Mouse (Mus musculus) testis, adult 2 months (tissue): ENCODE measurements around the gene Ripply3.

Source experiments
- CTCF ChIP-seq: fragments of 200-500 bp; IDR thresholded peaks from 2 replicates; pipeline ENCODE4 v1.5.1; 2012; ENCODE audit warnings: low read depth, mild to moderate bottlenecking, inconsistent platforms, low read length, moderate library complexity; ENCODE audit not compliant: control insufficient read depth, insufficient read depth, insufficient replicate concordance
- POLR2A ChIP-seq: fragments of 200-500 bp; IDR thresholded peaks from 2 replicates; pipeline ENCODE4 v1.6.1; 2012; ENCODE audit warnings: low read depth, mild to moderate bottlenecking, inconsistent platforms, low read length, moderate library complexity; ENCODE audit not compliant: control insufficient read depth

DNA sequence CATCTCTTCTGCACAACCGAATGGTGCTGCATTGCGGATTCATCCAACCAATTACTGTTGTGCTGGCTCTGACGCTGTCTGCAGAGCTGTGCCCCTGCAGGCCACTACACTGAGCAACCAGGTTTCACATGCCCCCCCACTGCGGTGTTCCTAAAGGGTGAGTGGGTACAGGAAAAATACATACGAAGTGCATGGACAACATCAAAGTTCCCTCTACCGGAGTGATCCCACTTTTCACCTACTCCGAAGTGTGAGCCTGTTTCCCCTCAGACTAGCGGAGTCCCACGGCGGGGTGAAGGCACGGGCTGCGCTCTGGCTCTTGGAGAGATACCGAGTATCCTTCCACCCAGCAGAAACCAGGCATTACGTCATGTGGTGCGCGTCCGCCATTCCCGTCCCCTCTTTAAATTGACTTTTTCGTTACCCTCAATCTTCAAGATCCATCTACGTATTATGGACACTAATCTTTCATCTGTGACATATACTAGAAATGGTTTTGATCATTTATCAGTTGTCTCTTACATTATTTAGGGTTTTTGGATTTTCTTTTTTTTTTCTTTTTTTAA is 15.5 kb upstream of the Ripply3 start:
- TF ChIP-seq POLR2A: no peak
- no peak for TF ChIP-seq CTCF
